8 mouse cellular contexts compared by ENCODE assay signal in the genomic region with DNA sequence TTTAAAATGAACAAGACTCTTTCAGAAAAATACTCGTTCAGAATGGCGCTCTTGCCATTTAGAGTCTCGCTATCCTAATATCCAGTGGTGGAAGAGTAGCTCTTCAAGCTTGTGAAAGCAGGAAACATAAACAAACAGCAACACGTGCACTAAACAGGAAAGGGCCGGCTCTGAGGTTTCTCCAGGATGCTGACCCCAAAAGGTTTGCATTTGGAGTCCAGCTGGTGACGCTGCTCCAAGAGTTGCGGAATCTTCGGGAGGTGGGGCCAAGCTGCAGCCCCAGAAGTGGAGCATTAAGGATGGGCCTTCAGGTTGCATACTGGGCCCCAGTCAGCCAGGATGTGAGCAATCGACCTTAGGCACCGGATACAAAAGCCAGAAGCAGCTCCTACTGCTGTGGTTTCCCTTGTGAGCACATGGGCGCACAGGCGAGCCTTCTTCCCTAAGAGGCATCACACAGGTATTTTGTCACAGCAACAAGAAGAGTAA.
DNase-seq lines count a peak whose midpoint lies in the region; ATAC-seq lines count a peak whose summit lies in the region.

No protein-coding gene starts in this region.

- peaks cover 39% of the 10 kb centered on the region for H3K4me1 ChIP-seq in heart, embryonic 15.5 days (replicated peaks)
- H3K4me1 ChIP-seq in limb, embryonic 10.5 days = peaks cover 57% of the 10 kb centered on the region
- H3K4me1 ChIP-seq in stomach, embryonic 16.5 days (ENCODE audit: control insufficient read depth, insufficient read depth, low read length) = peaks cover 58% of the 10 kb centered on the region
- no peaks in the 10 kb centered on the region; the same call in 1 of the 2 replicates for H3K4me1 ChIP-seq in hindbrain, embryonic 16.5 days (ENCODE audit: control insufficient read depth, insufficient read depth, low read depth, low read length)

- no peak for ATAC-seq in heart, embryonic 15.5 days (replicated peaks; ENCODE audit: insufficient number of reproducible peaks, insufficient read depth, low FRiP score, low read depth)
- no peak for ATAC-seq in stomach, embryonic 16.5 days (ENCODE audit: insufficient read depth, low FRiP score)
- ATAC-seq in megakaryocyte-erythroid progenitor cell, adult 5-6 weeks (replicated peaks; ENCODE audit: low FRiP score, low TSS enrichment, poor library complexity, severe bottlenecking) = no peak
- ATAC-seq in hindbrain, embryonic 16.5 days = no peak

- no peaks in the 10 kb centered on the region for H3K9me3 ChIP-seq in heart, embryonic 15.5 days (replicated peaks)
- no peaks in the 10 kb centered on the region for H3K9me3 ChIP-seq in limb, embryonic 10.5 days (replicated peaks)
- no peaks in the 10 kb centered on the region for H3K9me3 ChIP-seq in stomach, embryonic 16.5 days (replicated peaks; ENCODE audit: control insufficient read depth, low read length)
- no peaks in the 10 kb centered on the region for H3K9me3 ChIP-seq in hindbrain, embryonic 16.5 days (ENCODE audit: control insufficient read depth, low read length)

- H3K36me3 ChIP-seq in heart, embryonic 15.5 days = no peaks in the 10 kb centered on the region
- H3K36me3 ChIP-seq in limb, embryonic 10.5 days = peaks cover 3% of the 10 kb centered on the region; the same call in 1 of the 2 replicates
- no peaks in the 10 kb centered on the region for H3K36me3 ChIP-seq in stomach, embryonic 16.5 days (ENCODE audit: control insufficient read depth, insufficient read depth, low read length)
- H3K36me3 ChIP-seq in hindbrain, embryonic 16.5 days (ENCODE audit: control insufficient read depth, insufficient read depth, low read length) = no peaks in the 10 kb centered on the region

- 62% methylated on average over 12 of the region's 12 CpGs for WGBS in heart, embryonic 15.5 days
- WGBS in limb, embryonic 10.5 days = 38% methylated on average over 12 of the region's 12 CpGs
- 48% methylated on average over 12 of the region's 12 CpGs for WGBS in stomach, embryonic 16.5 days
- 72% methylated on average over 12 of the region's 12 CpGs for WGBS in hindbrain, embryonic 16.5 days

- no peaks in the 10 kb centered on the region for H3K27me3 ChIP-seq in heart, embryonic 15.5 days
- H3K27me3 ChIP-seq in limb, embryonic 10.5 days (ENCODE audit: low read depth, poor library complexity, severe bottlenecking) = no peaks in the 10 kb centered on the region
- H3K27me3 ChIP-seq in stomach, embryonic 16.5 days (ENCODE audit: control insufficient read depth, insufficient read depth, low read length) = no peaks in the 10 kb centered on the region
- H3K27me3 ChIP-seq in hindbrain, embryonic 16.5 days (replicated peaks; ENCODE audit: control insufficient read depth, insufficient read depth, low read length) = no peaks in the 10 kb centered on the region

- H3K9ac ChIP-seq in heart, embryonic 15.5 days = no peak overlapping the region
- H3K9ac ChIP-seq in stomach, embryonic 16.5 days (ENCODE audit: low read length) = no peak overlapping the region
- no peak overlapping the region for H3K9ac ChIP-seq in hindbrain, embryonic 16.5 days (ENCODE audit: low read depth, low read length)

- no peak overlapping the region for H3K4me2 ChIP-seq in heart, embryonic 15.5 days
- no peak overlapping the region for H3K4me2 ChIP-seq in stomach, embryonic 16.5 days (ENCODE audit: low read depth, low read length)
- H3K4me2 ChIP-seq in hindbrain, embryonic 16.5 days (ENCODE audit: low read length) = no peak overlapping the region

- H3K27ac ChIP-seq in heart, embryonic 15.5 days = peak overlapping the region; percentile 49; the same call in 1 of the 2 replicates
- H3K27ac ChIP-seq in limb, embryonic 10.5 days = peak overlapping the region; percentile 71
- H3K27ac ChIP-seq in stomach, embryonic 16.5 days (ENCODE audit: low read length) = peak overlapping the region; percentile 53
- H3K27ac ChIP-seq in hindbrain, embryonic 16.5 days (ENCODE audit: low read depth, low read length) = no peak overlapping the region

- no peak overlapping the region for H3K4me3 ChIP-seq in heart, embryonic 15.5 days
- no peak overlapping the region for H3K4me3 ChIP-seq in limb, embryonic 10.5 days
- H3K4me3 ChIP-seq in stomach, embryonic 16.5 days (replicated peaks; ENCODE audit: low read length) = no peak overlapping the region
- no peak overlapping the region for H3K4me3 ChIP-seq in hindbrain, embryonic 16.5 days (ENCODE audit: low read length)

- DNase-seq in urinary bladder, postnatal 25 days (ENCODE audit: low spot score) = peak; percentile 29
- no peak for DNase-seq in urinary bladder, postnatal 10 days (ENCODE audit: low spot score)
- DNase-seq in limb, embryonic 10.5 days (ENCODE audit: low spot score) = no peak
- no peak for DNase-seq in ovary, postnatal 14 days (ENCODE audit: low spot score)
